Mouse (Mus musculus) kidney, postnatal 36 days (tissue): ENCODE data around the gene Cacnb2.

ENCODE experiments used
- DNase-seq, 2 experiments: peaks; one replicate each; pipeline ENCODE4 v3.0.0; 2021 to 2022; ENCODE audit warnings: mixed read lengths in 2 of 2

The Cacnb2 gene

GRCm38 (mm10) chr2:14787983-14788382, 185.1 kb downstream of the Cacnb2 start:
- DNase-seq = no peak

DNA sequence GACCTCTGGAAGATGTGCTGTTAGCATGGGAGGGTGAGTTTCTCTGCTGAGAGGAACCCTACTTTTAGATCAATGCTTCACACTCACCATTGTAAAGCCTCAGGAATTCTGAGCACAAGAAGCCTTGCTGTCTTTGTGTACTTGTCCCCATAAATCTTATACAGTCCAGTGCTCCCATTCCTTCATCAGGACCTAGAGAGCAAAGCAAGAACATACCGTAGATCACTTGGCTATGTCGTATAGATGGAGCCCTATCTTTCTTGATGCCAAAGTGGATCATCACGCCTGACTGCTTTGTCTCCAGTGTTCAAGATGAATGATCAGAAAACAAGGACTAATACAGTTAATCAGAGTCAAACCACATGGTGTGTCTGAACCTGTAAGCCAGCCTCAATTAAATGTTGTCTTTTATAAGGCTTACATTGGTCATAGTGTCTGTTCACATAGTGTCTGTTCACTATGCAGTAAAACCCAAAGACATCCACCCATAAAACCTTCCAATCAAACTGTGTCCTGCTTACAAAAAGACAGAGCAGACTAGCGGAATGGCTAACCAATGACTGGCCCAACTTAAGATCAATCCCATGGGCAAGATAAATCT, 198.7 kb downstream of the Cacnb2 start:
- DNase-seq = no peak

DNA sequence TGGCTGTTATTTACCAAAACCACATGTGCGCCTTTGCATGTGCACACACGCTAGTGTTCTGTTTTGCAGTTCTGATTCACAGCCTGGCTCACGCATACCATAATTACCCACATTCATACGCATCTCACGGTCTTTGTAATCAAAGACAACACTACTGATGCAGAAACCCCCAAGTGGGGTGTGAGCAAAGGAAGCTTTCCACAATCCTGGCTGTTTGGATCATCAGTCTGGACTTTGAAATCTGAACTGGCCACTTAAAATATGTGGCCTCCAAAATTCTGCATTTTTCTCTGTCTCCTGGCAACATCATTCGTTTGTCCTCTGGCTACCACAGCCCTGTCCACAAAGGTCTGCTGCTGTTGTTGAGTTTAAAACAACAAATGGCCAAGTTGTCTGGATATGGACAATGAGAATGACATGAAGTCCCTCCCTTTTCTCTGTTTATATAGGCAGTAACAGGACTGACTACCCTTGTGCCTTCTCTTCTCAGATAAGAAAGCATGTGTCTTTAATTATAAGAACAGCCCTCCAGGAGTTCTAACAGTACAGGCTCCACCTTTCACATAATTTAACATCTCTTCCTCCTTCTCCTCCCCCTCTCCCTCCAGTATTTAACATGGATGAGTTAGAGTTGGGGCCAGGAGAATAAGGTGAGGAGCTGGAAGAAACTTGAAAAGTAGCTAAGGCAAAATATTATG, 204.9 kb downstream of the Cacnb2 start:
- DNase-seq = no peak

DNA sequence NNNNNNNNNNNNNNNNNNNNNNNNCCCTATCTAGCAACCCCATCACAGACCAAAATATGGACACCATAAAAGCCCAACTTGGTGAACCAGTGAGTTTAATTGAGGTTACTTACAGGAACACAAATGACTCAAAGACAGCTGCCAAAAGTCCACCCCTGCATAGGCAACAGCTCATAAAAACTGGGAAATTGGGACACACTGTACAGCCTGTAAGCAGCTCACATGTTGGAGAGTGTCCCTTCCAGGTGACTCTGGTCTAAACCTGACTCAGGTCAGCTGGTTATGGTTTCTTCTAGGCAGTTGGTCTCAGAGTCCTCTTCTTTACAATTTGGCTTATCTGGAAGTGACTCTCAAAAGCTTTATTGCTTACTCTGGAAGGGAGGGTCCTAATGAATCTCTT, 212.1 kb downstream of the Cacnb2 start:
- no peak for DNase-seq

GRCm38 (mm10) chr2:14818651-14819050, 215.8 kb downstream of the Cacnb2 start:
- no peak for DNase-seq

GRCm38 (mm10) chr2:14820946-14821345, 218.1 kb downstream of the Cacnb2 start:
- DNase-seq = no peak

DNA sequence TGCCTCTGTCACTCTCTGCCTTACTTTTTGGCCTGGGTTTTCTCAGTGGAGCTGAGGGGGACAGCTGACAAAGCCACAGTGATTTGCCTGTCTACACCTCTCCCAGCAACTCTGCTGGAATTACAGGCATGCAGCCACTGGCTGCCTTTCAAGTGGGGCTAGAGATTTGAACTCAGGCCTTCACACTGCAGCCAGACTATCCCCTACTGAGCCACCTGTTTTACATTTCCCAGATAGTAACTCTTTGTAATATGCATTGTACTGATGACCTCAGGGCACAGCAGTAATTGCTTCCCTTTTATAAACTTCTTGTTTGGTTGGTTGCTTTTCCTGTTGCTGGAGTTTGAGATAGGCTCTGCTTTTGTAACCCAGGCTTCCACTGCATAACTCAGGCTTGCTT, 220.2 kb downstream of the Cacnb2 start:
- DNase-seq = no peak

DNA sequence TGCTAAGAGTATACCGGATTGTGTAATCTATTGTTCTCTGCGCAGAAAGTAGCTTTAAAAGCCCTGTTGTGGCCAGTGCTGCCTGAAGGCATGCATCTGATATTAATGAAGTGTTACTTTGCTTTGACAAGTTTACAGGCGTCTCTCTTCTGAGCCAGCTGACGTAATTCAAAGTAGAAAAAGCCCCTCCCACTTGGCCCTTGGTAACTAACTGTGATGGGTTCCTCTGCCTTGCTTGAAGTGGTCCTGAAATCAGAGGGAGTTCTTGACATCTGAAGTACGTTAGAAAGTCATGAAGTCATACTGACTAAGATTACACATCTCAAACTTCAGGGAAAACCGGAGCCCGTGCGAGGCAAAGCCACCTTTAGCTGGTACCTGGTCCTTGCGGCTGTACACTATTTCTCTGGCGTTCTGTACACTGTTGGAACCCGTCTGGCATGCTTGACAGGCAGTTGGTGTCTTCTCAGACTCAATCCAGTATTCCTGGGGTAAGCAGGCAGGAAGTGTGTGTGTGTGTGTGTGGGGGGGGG, 221.0 kb downstream of the Cacnb2 start:
- no peak for DNase-seq

DNA sequence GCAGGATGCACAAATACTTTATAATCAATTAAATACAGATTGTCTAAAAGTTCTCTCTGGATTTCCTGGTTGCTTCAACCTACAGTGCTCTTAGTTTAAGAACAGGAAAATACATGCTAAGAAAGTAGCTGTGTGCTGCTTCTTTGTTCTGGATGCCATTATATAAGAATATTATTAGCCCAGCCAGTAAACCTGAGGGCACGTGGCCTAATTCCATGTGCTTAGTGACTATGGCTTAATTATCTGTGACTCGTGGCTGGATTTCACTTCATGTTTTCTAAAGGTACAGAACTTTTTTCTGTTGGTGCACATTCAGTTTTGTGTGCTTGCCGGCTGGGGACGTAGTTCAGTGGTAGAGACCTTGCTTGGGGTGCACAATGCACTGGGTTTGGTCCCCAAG, 222.3 kb downstream of the Cacnb2 start:
- DNase-seq = no peak

DNA sequence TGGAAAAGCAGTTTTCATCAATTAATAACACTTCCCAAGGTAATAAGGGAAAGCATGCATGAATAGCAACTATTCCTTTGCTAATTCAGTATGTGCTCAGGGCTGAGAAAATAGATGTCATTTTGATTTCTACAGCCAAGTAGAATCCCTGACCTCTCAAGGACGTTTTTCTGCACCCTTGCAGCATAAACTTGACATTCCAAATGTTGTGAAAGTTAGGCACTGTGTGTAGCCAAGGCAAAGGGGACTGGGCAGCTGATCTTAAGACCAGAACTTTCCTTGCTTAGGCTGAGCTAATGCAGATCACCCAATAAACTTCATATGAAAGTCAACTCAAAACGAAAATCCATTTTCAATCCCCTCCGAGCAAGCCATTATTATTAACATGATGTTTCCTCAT, 226.6 kb downstream of the Cacnb2 start:
- no peak for DNase-seq

- no peak for DNase-seq
Measured at GRCm38 (mm10) chr2:14831308-14831707, 228.4 kb downstream of the Cacnb2 start.

DNA sequence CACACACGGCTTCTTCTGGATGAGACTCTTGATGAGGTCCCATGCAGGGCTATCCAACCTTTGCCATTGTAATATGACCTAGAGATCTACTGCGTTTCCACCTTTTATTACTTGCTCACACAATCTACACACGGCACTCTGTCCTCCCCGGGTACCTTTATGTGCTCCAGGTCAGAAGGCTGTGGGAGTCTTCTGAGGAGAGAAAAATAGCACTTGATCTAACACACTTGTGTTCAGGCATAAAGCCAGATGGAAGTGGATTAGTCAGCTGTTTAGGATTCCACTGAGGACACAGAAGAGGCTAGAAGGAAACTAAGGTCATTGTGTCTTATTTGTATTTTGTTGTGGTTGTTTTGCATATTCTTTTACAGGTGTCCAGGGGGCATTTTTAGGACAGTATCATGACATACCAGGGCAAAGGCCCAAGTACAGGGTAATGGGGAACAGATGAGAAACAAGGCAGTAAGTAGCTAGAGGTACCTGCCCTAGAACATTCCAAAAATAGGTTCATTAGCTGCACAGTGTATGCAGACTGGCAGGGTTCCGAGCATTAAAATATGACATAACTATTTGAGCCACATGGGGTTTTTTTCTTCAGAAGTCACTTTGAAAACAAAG, 231.9 kb downstream of the Cacnb2 start:
- peak; percentile 2 for DNase-seq

DNA sequence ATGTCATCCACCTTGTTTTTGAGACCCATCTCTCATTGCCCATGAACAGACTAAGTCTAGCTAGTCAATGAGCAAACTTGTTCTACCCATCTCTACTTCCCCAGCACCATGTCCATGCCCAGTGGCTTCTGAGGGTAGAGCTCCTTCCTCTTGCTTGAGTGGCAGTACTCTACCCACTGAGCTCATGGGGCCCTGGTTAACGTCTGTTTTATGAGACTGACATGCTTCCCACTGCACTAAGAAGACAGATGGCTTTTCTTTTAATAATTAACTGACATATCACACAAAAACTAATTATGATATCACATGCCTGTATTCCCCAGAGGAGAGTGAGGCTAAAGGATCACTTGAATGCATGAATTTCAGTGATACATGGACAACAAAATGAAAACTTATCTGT, 238.4 kb downstream of the Cacnb2 start:
- DNase-seq = no peak

DNA sequence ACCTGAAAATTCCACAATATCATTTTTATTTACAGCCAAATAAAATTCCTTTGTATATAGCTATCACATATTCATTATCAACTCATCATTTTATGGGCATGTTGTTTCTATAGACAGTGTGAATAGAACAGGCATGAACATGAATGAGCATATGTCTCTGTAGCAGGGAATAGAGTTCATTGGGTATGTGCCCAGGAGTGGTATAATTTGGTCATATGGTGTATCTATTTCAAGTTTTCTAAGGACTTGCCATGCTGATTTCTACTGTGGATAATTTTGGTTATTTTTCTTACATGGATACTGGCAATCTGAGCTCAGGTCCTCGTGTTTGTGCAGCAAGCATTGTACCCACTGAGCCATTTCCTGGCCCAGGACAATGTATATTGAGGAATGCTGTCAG, 243.8 kb downstream of the Cacnb2 start:
- no peak for DNase-seq

DNA sequence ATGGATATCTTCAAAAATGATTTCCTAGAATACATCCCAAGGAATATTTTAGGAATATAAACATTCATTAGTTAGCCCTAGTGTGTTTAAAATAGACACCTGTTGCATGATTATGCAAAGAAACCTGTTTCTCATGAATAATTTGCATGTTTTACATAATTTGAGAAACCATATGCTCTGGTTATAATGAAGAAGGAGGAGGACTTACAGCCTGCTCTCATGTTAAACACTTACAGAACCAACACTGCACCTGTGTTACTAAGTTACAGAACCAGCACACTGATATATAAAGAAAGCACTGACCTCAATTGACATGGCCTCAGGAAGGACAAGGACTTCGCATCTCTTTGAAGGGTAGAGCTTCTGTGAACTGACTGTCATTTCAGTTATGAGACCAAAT, 244.3 kb downstream of the Cacnb2 start:
- DNase-seq = no peak

DNA sequence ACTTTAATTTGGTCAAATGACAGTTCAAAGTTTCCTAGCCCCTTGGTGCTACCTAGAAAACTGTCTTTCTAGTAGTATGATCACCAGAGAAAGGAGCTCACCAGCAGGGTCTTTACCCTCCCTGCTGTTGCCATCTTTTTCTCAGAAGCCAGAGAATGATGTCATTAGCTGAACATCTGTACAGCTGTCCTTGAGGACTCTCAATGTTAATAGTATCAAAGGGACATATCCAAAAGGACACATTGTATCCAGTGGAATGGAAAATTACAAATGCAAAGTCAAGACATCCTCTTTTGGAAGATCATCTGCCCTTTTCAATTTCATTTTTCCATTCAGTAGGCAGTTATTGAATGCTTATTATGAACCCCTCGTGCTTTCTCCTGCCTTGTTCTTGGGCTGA, 247.9 kb downstream of the Cacnb2 start:
- no peak for DNase-seq

GRCm38 (mm10) chr2:14851383-14851782, 248.5 kb downstream of the Cacnb2 start:
- peak in 1 of 2 experiments; percentile 46 for DNase-seq

DNA sequence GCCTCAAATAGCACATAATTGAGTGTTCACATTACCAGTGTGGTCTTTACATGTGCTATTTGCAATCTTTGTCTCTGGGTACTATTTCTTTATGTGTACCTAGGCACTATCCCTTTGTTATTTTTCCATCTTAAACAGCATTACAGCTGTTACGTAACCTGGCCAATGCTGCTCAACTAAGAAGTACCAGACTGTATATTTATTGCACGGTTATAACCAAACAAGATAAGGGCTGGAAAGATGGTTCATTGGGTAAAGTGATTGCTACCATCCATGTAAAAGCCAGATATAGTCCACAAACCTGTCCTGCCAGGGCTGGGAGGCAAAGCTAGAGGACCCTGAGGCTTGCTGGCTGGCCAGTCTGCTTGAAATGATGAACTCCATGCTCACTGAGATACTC, 251.2 kb downstream of the Cacnb2 start:
- no peak for DNase-seq

- DNase-seq = no peak
Measured at GRCm38 (mm10) chr2:14858301-14858700, 255.4 kb downstream of the Cacnb2 start.

DNA sequence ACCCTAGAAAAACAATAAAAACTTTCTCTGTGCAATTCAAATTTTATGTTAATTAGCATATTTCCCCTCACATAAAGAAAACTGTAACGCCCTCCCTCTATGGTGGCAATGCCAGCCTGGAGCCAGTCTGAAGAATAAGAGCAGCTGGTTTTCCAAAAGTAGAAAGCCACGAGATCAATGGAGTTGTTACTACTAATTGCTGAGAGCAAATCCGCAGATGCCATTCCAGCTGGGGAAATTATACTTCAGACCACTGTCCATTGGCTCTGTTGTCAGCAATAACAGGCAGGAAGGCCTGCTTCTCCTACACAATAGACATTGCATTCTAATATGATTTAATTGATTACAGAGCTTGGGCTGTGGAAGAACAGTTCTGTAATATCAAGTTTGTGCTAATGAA, 257.5 kb downstream of the Cacnb2 start:
- DNase-seq = no peak

- DNase-seq = no peak
Measured at GRCm38 (mm10) chr2:14861613-14862012, 258.7 kb downstream of the Cacnb2 start.

DNA sequence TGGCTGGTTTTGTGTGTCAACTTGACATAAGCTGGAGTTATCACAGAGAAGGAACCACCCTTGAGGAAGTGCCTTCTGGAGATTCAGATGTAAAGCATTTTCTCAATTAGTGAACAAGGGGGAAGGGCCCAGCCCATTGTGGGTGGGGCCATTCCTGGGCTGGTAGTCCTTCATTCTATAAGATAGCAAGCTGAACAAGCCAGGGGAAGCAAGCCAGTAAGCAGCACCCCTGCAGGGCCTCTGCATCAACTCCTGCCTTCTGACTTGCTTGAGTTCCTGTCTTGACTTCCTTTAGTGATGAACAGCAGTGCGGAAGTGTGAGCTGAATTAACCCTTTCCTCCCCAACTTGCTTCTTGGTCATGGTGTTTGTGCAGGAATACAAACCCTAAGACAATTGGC, 260.1 kb downstream of the Cacnb2 start:
- DNase-seq = no peak

DNA sequence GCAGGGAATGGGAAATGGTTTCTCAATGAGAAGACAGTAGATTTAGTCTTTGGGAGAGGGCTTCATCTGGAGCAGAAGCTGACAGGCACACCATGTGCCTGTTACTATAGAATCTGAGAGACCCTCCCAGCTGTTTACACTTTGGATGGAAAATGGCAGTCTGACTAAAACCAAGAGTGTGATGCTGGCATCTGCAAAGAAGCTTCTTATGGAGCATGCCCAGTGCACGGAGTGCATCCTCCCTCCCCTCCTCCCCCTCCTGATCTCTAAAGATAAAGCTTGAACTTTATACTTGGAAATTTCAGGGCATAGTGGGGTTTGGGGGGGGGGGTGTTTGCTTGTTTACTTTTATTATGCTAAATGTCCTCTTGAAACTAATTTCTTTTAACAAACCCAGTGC, 270.2 kb downstream of the Cacnb2 start:
- no peak for DNase-seq

- DNase-seq = peak; percentile 4
Measured at GRCm38 (mm10) chr2:14873701-14874181, 270.9 kb downstream of the Cacnb2 start.
